Mouse (Mus musculus) CH12.LX (cell line): ENCODE measurements around the gene Vps33a. TPM values are rescaled to one million over a fixed set of nuclear protein-coding genes. Genes with fewer than 3 reads are reported as not detected.

ENCODE experiments used
- DNase-seq: peaks from one replicate; pipeline ENCODE4 v3.0.0-alpha.2; 2013; ENCODE audit errors: extremely low read depth
- H3K27ac ChIP-seq: 2 replicates; pipeline ENCODE4 v1.5.1; 2012; ENCODE audit warnings: low read depth, mild to moderate bottlenecking, control low read depth, moderate library complexity; ENCODE audit not compliant: insufficient read depth
- H3K27me3 ChIP-seq: replicated peaks from 2 replicates; pipeline ENCODE3; 2012; ENCODE audit warnings: inconsistent platforms
- H3K36me3 ChIP-seq, 2 experiments: replicated peaks in 1 of 2; 2 replicates each; pipeline versions ENCODE3 to v1.6.1; 2012; ENCODE audit warnings: inconsistent platforms in 1 of 2, low read length in 1 of 2, mild to moderate bottlenecking in 1 of 2, mixed read lengths in 1 of 2, moderate library complexity in 1 of 2; ENCODE audit not compliant: control insufficient read depth in 1 of 2, insufficient read depth in 1 of 2
- H3K4me1 ChIP-seq, 2 experiments: 2 replicates each; pipeline ENCODE4 v1.6.1; 2012; ENCODE audit warnings: inconsistent platforms in 1 of 2, moderate library complexity in 1 of 2; ENCODE audit not compliant: insufficient read depth in 2 of 2, control insufficient read depth in 1 of 2
- H3K4me2 ChIP-seq: 2 replicates; pipeline ENCODE4 v1.6.1; 2012; ENCODE audit warnings: low read depth, mild to moderate bottlenecking, control low read depth; ENCODE audit not compliant: poor library complexity, insufficient read depth, severe bottlenecking
- H3K4me3 ChIP-seq, 3 experiments: fragments of 150-350 bp in 1 of 3; sonication (generic) in 1 of 3; replicated peaks in 1 of 3; 2 replicates each; pipeline versions ENCODE3 to v1.5.1; 2011 to 2012; ENCODE audit warnings: low read depth in 2 of 3, low read length in 2 of 3, mild to moderate bottlenecking in 2 of 3, moderate library complexity in 2 of 3, control low read depth in 1 of 3, improper control_type of control experiment in 1 of 3, inconsistent platforms in 1 of 3, mixed read lengths in 1 of 3; ENCODE audit not compliant: poor library complexity in 1 of 3
- H3K79me2 ChIP-seq: replicated peaks from 2 replicates; pipeline ENCODE4 v1.6.1; 2012; ENCODE audit warnings: mild to moderate bottlenecking, moderate library complexity; ENCODE audit not compliant: control insufficient read depth, poor library complexity, insufficient read depth, severe bottlenecking; ENCODE audit errors: extremely low read depth
- H3K9ac ChIP-seq: 2 replicates; pipeline ENCODE4 v1.6.1; 2012; ENCODE audit warnings: low read depth, mild to moderate bottlenecking, control low read depth, moderate library complexity; ENCODE audit not compliant: insufficient read depth
- H3K9me3 ChIP-seq: replicated peaks from 2 replicates; pipeline ENCODE3; 2012; ENCODE audit warnings: low read length, inconsistent platforms, mixed read lengths
- CTCF ChIP-seq, 2 experiments: IDR thresholded peaks in 1 of 2; conservative IDR thresholded peaks in 1 of 2; 2 replicates each; pipeline ENCODE4 v1.5.1; 2011 to 2012; ENCODE audit warnings: low read depth in 2 of 2, low read length in 2 of 2, improper control_type of control experiment in 1 of 2, inconsistent platforms in 1 of 2, mild to moderate bottlenecking in 1 of 2, moderate library complexity in 1 of 2
- E2F4 ChIP-seq: IDR thresholded peaks from 2 replicates; pipeline ENCODE4 v1.6.1; 2011; ENCODE audit warnings: low read depth, low read length, improper control_type of control experiment; ENCODE audit not compliant: insufficient replicate concordance
- KAT2A ChIP-seq: IDR thresholded peaks from 2 replicates; pipeline ENCODE4 v1.6.1; 2012; ENCODE audit warnings: low read length, improper control_type of control experiment, inconsistent platforms; ENCODE audit not compliant: insufficient replicate concordance
- MYC ChIP-seq: IDR thresholded peaks from 2 replicates; pipeline ENCODE4 v1.6.1; 2011; ENCODE audit warnings: low read depth, mild to moderate bottlenecking, improper control_type of control experiment, low read length
- NELFE ChIP-seq: IDR thresholded peaks from 2 replicates; pipeline ENCODE4 v1.6.1; 2011; ENCODE audit warnings: low read depth, low read length, improper control_type of control experiment
- NRF1 ChIP-seq: IDR thresholded peaks from 2 replicates; pipeline ENCODE4 v1.6.1; 2014; ENCODE audit warnings: low read depth, mild to moderate bottlenecking, inconsistent platforms, low read length, improper control_type of control experiment, moderate library complexity
- RAD21 ChIP-seq: IDR thresholded peaks from 2 replicates; pipeline ENCODE4 v1.6.1; 2011; ENCODE audit warnings: low read depth, mild to moderate bottlenecking, low read length, improper control_type of control experiment, moderate library complexity
- SMC3 ChIP-seq: IDR thresholded peaks from 2 replicates; pipeline ENCODE4 v1.6.1; 2011; ENCODE audit warnings: low read depth, low read length, improper control_type of control experiment
- USF1 ChIP-seq: IDR thresholded peaks from 2 replicates; pipeline ENCODE4 v1.6.1; 2014; ENCODE audit warnings: low read depth, mild to moderate bottlenecking, inconsistent platforms, low read length, improper control_type of control experiment
- USF2 ChIP-seq: conservative IDR thresholded peaks from 2 replicates; pipeline ENCODE4 v1.6.1; 2011; ENCODE audit warnings: low read depth, low read length, improper control_type of control experiment
- ZKSCAN1 ChIP-seq: IDR thresholded peaks from 2 replicates; pipeline ENCODE4 v1.6.1; 2012; ENCODE audit warnings: low read depth, inconsistent platforms, low read length, improper control_type of control experiment, borderline replicate concordance
- ZNF384 ChIP-seq: IDR thresholded peaks from 2 replicates; pipeline ENCODE4 v1.6.1; 2012; ENCODE audit warnings: low read depth, low read length, improper control_type of control experiment, inconsistent platforms
- dilution Hi-C: fragments of 300-500 bp; cut with MboI; formaldehyde crosslinking; loops from 2 replicates; pipeline ENCODE4 v1.14.3; 2020; ENCODE audit warnings: low sequenced_read_pairs; ENCODE audit not compliant: extremely low pct_unique_long_range_greater_than_20kb, extremely low pct_ligation_motif_present
- in situ Hi-C: fragments of 300-500 bp; cut with MboI; formaldehyde crosslinking; loops from 3 replicates; pipeline ENCODE4 v1.14.3; 2019; ENCODE audit warnings: low sequenced_read_pairs, low pct_ligation_motif_present, low pct_unique_long_range_greater_than_20kb, mixed read lengths
- polyA plus RNA-seq: library from polyadenylated mRNA; unstranded; fragments of >175 nt; gene quantifications from 2 replicates; pipeline ENCODE4 v1.2.1, GENCODE M21; 2012; ENCODE audit warnings: low read depth; ENCODE audit not compliant: insufficient read length
- total RNA-seq, 2 experiments: library from RNA; depleted of rRNA; stranded (reverse); fragments of 300-350 nt in 1 of 2; fragments of >200 nt in 1 of 2; gene quantifications; 2 replicates each; pipeline ENCODE4 v1.2.3; 2012 to 2014

Gene Vps33a
- total and polyA plus RNA-seq, 3 experiments = 17.1 to 30.6 (median 21.0) TPM

DNA sequence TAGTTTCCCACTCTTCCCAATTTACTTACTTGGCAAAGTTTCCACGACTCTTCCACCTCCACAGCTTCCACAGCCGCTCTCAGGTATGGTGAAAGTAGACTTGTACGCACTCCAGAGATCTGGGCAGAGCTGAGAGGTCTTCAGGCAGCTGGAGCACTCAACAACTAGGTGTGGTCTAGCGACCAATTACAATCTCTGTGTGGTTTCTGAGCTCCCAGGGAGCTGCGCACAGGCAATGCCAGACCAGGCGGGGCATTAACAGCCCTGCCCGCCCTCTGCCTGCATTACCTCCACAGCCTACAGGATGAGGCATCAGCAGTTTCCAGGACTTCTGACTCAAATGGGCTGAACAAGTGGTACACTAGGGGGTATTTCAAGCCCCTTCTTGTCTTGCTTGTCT, 47.6 kb downstream of the Vps33a start, which contains the start of gene Gm49027:
TSS of gene Gm49027 (minus strand) at position 208 of the 400 bp plus-strand sequence.
- Histone ChIP-seq H3K36me3 (peaks cover 18 to 65% of the 10 kb centered on the region in 2 experiments), H3K4me3 (peak within 1 kb of the TSS in 2 of 3 experiments; percentile 95), H3K27me3 (no peaks in the 10 kb centered on the region), H3K9ac (no peak within 1 kb of the TSS), H3K4me1 (peaks cover 3 to 21% of the 10 kb centered on the region in 2 experiments), H3K27ac (no peak within 1 kb of the TSS), H3K9me3 (no peaks in the 10 kb centered on the region), H3K4me2 (0 out of 2 replicates have a peak within 1 kb of the TSS, but pooled peaks have one; percentile 21), H3K79me2 (no peaks in the 10 kb centered on the region; the same call in none of the 2 replicates)
- in situ Hi-C loops (no loop called here), dilution Hi-C loops (no loop called here)
- no peak for DNase-seq
- TF ChIP-seq ZNF384 (no peak), USF2 (no peak), E2F4 (no peak), USF1 (no peak), RAD21 (no peak), CTCF (conservative IDR thresholded peaks at IDR 0.05 in 1 of 2, IDR thresholded peaks at IDR 0.05 in 1 of 2; ENCODE audit: low read depth in 2 of 2, low read length in 2 of 2) (no peak), NELFE (no peak)

DNA sequence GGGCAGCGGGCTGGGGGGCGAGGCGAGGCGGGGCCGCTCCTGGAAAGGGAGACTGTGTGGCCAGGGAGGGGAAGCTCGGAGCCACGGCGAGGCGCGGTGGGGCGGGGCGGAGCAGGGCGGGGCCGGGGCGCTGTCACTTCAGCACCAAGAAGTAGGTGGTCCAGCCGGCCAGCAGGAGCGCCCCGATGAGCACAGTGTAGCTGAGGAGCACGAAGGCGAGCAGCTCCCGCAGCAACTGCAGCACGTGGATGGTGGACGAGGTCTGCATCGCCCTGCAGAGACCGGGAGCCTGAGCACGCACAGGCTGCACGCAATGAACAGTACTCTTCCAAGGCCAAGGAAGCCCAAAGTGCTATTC, 48.5 kb downstream of the Vps33a start:
- H3K79me2 ChIP-seq = no peaks in the 10 kb centered on the region; the same call in none of the 2 replicates
- peak overlapping the region; percentile 47 to 95 (median 95) for H3K4me3 ChIP-seq
- H3K27me3 ChIP-seq = no peaks in the 10 kb centered on the region
- H3K4me1 ChIP-seq = peaks cover 3 to 21% of the 10 kb centered on the region in 2 experiments
- dilution Hi-C loops = no loop called here
- 0 out of 2 replicates have a peak overlapping the region, but pooled peaks have one; percentile 21 for H3K4me2 ChIP-seq
- TF ChIP-seq NRF1 (no peak), SMC3 (no peak), CTCF (conservative IDR thresholded peaks at IDR 0.05 in 1 of 2, IDR thresholded peaks at IDR 0.05 in 1 of 2; ENCODE audit: low read depth in 2 of 2, low read length in 2 of 2) (no peak), MYC (no peak), NELFE (no peak), E2F4 (no peak), KAT2A (no peak), USF2 (no peak), ZKSCAN1 (no peak)
- no peaks in the 10 kb centered on the region for H3K9me3 ChIP-seq
- H3K36me3 ChIP-seq = peaks cover 12 to 64% of the 10 kb centered on the region in 2 experiments
- in situ Hi-C loops = no loop called here
- no peak overlapping the region for H3K27ac ChIP-seq
- no peak overlapping the region for H3K9ac ChIP-seq
- no peak for DNase-seq
